Mouse (Mus musculus): ENCODE measurements around the gene Capn1.

Capn1 gene

GRCm38 (mm10) chr19:5990033-5990432 lies 25.7 kb downstream of the Capn1 start:
- DNase-seq (ENCODE audit: low spot score in 2 of 2), result no peak

DNA sequence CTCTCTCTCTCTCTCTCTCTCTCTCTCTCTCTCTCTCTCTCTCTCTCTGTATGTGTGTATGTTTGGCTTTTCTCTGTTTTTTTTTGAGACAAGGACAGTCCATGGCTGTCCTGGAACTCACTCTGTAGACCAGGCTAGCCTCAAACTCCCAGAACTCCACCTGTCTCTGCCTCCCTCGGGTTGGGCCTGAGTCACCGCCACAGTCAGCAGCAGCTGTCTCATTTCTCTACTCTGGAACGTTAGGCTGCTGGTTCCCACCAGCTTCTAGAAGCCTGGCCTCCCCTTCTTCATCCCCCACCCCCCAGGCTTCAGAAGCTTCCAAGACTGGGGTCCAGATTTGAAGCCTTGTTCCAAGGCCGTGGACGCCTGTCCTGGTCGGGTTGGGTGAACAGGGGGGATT lies 26.1 kb downstream of the Capn1 start:
- DNase-seq (ENCODE audit: low spot score in 2 of 2), result no peak

DNA sequence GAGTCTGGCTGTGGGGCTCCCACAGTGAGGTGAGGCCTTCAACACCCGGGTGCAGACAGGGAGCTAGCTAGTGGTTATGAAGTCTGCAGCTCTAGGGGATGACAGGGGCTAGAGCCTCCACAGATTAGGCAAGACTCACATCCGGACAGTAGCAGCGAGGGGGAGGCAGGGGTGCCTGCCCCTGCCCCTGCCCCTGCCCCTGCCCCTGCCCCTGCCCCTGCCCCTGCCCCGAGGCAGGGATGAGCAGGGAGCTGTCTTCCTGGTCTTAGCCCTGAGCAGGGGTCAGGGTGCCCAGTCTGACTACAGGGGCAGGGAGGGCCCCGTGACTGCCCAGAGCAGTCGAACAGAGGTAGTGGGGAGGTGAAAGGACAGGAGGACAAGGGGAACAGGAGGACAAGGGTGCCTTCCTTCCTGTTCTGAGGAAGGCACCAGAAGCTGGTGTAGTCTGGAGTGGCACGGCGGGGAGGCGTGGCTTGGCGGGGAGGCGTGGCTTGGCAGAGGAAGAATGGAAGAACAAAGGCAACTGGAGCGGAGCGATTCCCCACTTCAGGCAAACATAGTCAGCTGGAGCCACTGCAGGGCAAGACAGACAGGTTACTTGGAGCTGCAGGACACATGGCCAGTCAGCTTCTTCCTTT lies 26.8 kb downstream of the Capn1 start:
- DNase-seq (ENCODE audit: low spot score in 2 of 2), result peak; percentile 53 to 64

- peak in 1 of 2 experiments; percentile 29 for DNase-seq (ENCODE audit: low spot score in 2 of 2)
Observed at GRCm38 (mm10) chr19:5988027-5988814, 27.5 kb downstream of the Capn1 start.

DNA sequence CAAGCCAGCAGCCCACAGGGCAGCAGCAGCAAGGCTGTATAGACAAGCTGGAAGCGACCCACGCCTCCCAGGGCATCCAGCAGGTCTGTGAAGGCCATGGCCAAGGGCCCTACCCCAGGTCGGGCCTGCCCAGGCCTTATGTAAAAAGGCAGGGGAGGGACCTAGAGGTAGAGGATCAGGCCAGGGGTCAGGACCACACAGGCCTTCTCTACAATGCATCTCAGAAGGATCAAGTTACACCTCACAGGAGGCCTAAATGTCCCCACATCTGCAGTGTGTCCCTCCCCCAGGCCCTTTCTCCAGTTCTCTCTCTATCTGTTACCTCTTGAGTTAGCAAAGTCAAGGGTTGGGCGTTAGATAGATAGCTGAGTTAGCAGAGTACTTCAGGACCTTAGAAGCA lies 29.7 kb downstream of the Capn1 start, which contains the start of gene Slc22a20:
TSS of gene Slc22a20 (minus strand) at position 101 of the 400 bp plus-strand sequence.
- DNase-seq (ENCODE audit: low spot score in 2 of 2), result no peak

DNA sequence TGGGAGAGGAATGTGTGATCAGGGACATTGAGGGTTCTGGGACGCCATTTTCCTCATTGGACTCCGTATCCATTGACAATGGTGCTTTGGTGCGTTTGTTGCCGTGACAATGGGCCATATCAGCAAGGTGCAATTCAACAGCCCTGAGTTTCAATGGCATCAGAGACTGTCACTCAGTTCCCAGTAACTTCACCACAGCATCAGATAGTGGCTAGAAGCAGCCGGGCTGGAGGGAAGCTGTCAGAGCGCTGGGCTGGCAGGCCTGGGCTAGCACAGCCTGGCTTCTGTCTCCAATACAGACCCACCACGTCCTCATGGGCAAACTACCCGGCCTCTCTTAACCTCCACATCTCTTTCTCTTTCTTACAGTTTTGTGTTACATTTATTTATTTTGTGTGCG lies 35.2 kb downstream of the Capn1 start:
- no peak for DNase-seq (ENCODE audit: low spot score in 2 of 2)

GRCm38 (mm10) chr19:5977717-5978116 lies 38.0 kb downstream of the Capn1 start:
- DNase-seq (ENCODE audit: low spot score in 2 of 2), result no peak

GRCm38 (mm10) chr19:5975676-5976075 lies 40.0 kb downstream of the Capn1 start:
- DNase-seq (ENCODE audit: low spot score in 2 of 2), result no peak

- DNase-seq (ENCODE audit: low spot score in 2 of 2), result no peak
Observed at GRCm38 (mm10) chr19:5975112-5975511, 40.6 kb downstream of the Capn1 start.

DNA sequence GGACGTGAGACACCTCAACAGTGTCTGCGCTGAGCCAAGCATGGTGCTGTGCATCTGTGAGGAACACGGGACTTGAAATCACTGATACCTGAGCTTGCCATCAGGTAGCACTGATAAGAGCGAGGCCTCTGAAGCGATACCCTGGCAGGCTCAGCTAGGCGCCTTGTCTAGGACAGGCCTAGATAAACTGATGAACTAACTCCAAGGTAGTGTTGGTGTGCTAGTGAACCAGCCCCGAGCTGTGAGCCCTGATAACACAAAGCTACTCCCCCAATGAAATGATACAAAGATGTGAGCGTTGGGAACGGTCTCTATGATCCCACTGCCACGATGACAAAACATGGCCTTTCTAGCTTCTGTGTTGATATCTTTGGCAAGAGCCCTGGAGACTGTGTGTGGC lies 48.0 kb downstream of the Capn1 start:
- no peak for DNase-seq (ENCODE audit: low spot score in 2 of 2)

DNA sequence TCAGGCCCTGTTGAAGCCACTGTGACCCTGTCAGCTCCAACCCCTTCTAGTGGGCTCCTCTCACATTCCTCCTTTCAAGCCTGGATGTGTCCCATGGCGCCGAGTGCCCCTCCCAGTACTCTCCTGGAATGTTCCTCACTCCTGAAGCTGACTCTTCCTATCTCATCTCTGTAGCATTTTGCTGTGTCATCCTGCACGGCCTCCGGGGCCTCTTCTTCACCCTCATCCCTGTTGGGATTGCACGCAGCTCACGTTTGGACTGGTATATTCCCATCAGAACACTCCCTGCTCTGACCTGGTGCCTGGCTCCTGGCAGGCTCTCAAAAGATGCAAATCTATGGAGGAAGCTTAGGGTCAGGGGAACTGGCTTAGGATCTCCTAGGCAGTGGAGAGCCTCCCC lies 48.9 kb downstream of the Capn1 start:
- no peak for DNase-seq (ENCODE audit: low spot score in 2 of 2)

GRCm38 (mm10) chr19:5965910-5966309 lies 49.8 kb downstream of the Capn1 start:
- DNase-seq (ENCODE audit: low spot score in 2 of 2), result no peak

DNA sequence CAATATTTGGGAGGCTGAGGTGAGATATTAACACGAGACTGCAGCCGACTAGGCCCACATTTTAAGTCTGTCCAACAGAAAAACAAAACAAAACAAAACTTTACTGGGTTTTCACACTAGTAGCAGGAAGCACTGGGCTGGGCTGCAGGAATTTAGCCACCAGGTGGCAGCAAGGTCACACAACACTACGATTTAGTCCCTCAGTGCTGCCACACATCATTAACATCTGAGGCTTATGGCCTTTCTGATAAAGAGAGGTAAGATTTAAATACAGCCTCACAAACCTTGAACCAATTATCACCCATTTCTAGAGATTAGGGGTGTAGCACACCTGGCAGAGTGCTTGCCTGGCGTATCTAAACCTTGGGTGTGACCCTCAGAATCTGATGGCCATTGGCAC lies 50.4 kb downstream of the Capn1 start:
- peak; percentile 62 to 78 for DNase-seq (ENCODE audit: low spot score in 2 of 2)

DNA sequence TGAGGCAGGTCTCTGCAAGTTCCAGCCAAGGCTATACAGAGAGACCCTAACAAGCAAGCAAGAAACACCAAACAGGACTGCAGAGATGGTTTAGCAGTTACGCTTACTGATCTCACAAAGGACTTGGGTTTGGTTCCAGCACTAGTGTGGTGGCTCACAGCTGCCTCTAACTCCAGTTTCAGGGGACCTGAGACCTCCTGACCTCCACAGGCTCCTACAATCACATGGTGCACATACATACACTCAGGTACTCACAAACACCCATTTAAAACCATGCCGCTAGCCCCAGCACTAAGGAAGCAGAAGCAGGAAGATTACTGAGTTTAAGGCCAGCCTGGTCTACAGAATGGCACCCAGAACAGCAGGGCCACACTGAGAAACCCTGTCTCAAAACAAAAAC lies 50.9 kb downstream of the Capn1 start:
- DNase-seq (ENCODE audit: low spot score in 2 of 2), result no peak

- DNase-seq (ENCODE audit: low spot score in 2 of 2), result peak; percentile 80 to 87
Observed at GRCm38 (mm10) chr19:5963883-5964562, 51.7 kb downstream of the Capn1 start, which contains the start of gene Pola2. TSS of gene Pola2 (minus strand) at chr19:5964202.

DNA sequence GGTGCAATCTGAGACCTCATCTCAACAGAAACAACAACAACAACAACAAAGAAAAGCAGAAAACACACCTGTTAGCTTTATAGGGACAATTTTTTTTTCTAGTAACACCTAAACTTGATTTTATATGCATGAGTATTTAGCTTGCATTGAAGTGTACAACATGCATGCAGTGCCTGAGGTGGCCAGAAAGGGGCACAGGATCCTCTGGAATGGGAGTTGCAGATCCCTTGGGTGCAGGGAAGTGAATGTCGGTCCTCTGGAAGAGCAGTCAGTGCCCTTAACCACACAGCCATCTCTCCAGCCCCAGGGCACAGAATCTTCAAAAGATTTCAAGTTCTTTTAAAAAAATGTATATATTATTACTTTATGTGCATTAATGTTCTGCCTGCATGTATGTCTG lies 53.0 kb downstream of the Capn1 start:
- no peak for DNase-seq (ENCODE audit: low spot score in 2 of 2)

DNA sequence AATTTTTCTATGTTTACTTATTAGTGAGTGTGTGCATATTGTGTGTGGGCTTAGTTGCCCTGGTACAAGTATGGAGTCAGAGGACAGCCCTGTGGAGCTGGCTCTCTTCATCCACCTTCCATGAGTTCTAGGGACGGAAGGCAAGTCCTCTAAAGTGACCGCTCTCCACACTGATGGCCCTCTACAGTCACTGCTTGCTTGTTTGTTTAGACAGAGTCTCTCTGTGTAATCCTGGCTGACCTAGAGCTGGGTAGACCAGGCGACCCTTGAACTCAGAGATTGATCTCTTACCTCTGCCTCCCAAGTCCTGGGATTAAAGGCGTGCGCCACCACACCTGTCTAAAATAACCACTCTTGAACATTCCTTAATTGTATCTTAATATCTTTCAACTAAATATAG lies 58.3 kb downstream of the Capn1 start:
- DNase-seq (ENCODE audit: low spot score in 2 of 2), result no peak

GRCm38 (mm10) chr19:5956685-5957084 lies 59.0 kb downstream of the Capn1 start:
- DNase-seq (ENCODE audit: low spot score in 2 of 2), result peak; percentile 46 to 69

GRCm38 (mm10) chr19:5955704-5956670 lies 59.7 kb downstream of the Capn1 start:
- DNase-seq (ENCODE audit: low spot score in 2 of 2), result no peak

DNA sequence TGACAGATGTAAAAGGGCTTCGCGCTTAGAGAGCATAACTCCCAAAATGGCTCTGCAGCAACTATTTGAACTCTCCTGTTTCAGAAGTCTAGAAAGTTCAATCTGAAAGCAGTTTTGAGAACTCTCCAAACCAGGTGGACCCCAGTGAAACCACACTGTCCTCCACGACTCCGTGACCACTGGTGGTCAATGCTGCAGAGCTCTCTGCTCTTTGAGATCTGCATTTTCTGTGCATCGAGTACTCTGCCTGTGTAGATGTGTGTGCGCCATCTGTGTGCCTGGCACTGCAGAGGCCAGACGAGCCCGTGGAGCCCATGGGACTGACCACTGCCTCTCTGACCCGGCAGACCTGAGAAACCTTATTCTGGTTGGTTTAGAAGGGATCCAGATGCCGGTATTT lies 60.8 kb downstream of the Capn1 start:
- no peak for DNase-seq (ENCODE audit: low spot score in 2 of 2)

- no peak for DNase-seq (ENCODE audit: low spot score in 2 of 2)
Observed at GRCm38 (mm10) chr19:5954031-5954710, 61.5 kb downstream of the Capn1 start.

All from spleen, postnatal 14 days (tissue).